Mouse (Mus musculus) lung, adult 2 months (tissue): ENCODE data around the gene Nt5c3. TPM values are rescaled to one million over a fixed set of nuclear protein-coding genes. Genes with fewer than 3 reads are reported as not detected.

Experiments
- DNase-seq: peaks from one replicate; pipeline ENCODE4 v3.0.0; 2022
- H3K4me1 ChIP-seq: fragments of 200-500 bp; 2 replicates; pipeline ENCODE4 v1.6.1; 2011; ENCODE audit warnings: low read length; ENCODE audit not compliant: control insufficient read depth, insufficient read depth
- H3K4me3 ChIP-seq: fragments of 200-500 bp; replicated peaks from 2 replicates; pipeline ENCODE3; 2011; ENCODE audit warnings: low read depth, mild to moderate bottlenecking, control low read depth, low read length; ENCODE audit errors: extremely low read depth
- CTCF ChIP-seq: fragments of 200-500 bp; IDR thresholded peaks from 2 replicates; pipeline ENCODE4 v1.5.1; 2011; ENCODE audit warnings: mild to moderate bottlenecking, low read length, control low read depth; ENCODE audit not compliant: insufficient read depth
- POLR2A ChIP-seq: fragments of 200-500 bp; IDR thresholded peaks from 2 replicates; pipeline ENCODE4 v1.6.1; 2011; ENCODE audit warnings: low read depth, mild to moderate bottlenecking, control low read depth, low read length, borderline replicate concordance; ENCODE audit errors: extremely low read depth
- WGBS: fragments of 180-500 bp; shearing (Covaris S2); methylation state at CpG from one replicate; pipeline ENCODE4 v1.1.7; 2018; 5-methylcytosine and 5-hydroxymethylcytosine counted together
- polyA plus RNA-seq: library from polyadenylated mRNA; depleted of rRNA; stranded (reverse); fragments of >200 nt; gene quantifications from 2 replicates; pipeline ENCODE4 v1.2.3, GENCODE M21; 2012

Gene Nt5c3
- polyA plus RNA-seq, 1 experiment: 6.0 TPM

- H3K4me1 ChIP-seq: peaks cover 13% of the 10 kb centered on the region
- 67% methylated on average over 7 of the region's 7 CpGs for WGBS
- H3K4me3 ChIP-seq: no peak overlapping the region
- no peak for DNase-seq
- TF ChIP-seq CTCF (no peak), POLR2A (no peak)
Measured at GRCm38 (mm10) chr6:56919330-56920044, 4.2 kb downstream of the Nt5c3 start.

DNA sequence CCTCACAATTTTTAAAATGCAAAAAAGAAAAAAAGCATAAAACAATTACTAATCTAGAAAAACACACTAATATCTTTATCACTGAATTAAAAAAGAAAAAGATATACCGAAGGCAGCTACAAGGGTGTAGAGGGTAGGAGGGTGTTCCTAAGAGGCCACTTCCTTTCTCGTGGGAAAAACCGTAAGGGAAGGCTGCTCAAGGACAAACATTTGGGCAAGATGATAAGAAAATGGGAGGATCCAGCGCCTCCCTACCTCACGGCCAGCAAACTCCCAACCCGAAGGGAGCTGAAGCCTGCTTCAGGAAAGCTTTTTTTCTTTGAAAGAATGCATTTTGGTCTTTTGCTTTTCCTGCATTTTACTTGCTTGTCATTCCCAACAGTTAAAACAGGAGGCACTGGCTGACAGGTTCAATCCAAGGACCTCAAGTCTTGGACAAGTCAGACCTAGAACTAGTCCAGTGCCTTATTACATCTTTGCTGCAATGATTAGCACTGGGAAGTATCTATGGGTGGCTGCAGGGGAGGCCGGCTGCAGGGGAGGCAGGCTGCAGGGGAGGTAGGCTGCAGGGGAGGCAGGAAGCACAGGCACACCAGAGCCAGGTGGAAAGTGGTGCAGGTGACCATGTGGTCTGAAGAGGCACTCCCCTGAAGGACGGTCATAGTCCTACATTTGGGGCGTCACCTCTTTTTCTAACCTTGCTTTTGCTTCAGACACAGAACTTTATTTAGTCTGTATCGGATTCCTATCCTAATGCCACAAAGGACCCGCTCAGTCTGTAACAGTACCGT lies 6.0 kb downstream of the Nt5c3 start:
- TF ChIP-seq CTCF (no peak), POLR2A (no peak)
- Histone ChIP-seq H3K4me3 (no peak overlapping the region), H3K4me1 (peaks cover 13% of the 10 kb centered on the region)
- WGBS: 39% methylated on average over 12 of the region's 12 CpGs
- no peak for DNase-seq

- no peak for TF ChIP-seq CTCF
- no peak for TF ChIP-seq POLR2A
- no peak overlapping the region for H3K4me3 ChIP-seq
- WGBS: 35% methylated on average over 2 of the region's 2 CpGs
- no peak for DNase-seq
- H3K4me1 ChIP-seq: peaks cover 13% of the 10 kb centered on the region
Measured at GRCm38 (mm10) chr6:56916279-56916678, 7.5 kb downstream of the Nt5c3 start.

DNA sequence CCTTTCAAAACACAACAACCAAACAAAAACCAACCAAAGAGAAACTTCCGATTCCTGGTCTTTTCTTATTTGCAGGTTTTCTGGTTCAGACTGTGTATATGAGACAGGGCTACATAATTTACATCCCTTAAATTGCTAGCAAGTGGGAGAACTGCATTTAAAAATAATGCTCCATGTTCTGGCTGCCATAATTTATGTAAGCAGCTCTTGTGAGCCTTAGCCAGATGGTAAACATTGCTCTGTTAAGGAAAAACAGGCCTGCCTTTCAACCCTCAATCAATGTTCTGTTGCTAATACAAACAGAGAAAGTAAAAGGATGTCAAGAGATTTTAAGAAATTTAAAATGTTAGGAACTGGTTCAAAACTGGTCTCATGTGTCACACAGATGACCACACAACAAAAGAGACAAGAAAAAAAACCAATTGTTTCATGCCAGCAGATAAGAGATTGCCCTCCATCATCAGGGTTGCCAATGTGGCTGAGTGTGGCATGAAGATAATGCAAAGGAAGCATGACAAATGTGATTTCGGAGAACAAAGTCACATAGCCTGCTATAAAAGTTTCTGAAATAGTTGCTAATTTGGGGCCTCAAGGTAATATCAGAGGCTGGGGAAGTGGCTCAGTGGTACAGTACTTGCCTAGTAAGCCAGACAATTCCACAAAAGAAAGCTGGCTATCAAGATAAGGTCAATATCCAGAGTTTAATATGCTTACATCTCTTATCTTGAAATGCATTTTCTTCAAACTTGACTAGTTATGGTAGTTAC lies 10.5 kb downstream of the Nt5c3 start:
- Histone ChIP-seq H3K4me1 (peaks cover 12% of the 10 kb centered on the region), H3K4me3 (no peak overlapping the region)
- 63% methylated on average over 2 of the region's 2 CpGs for WGBS
- no peak for TF ChIP-seq POLR2A
- no peak for TF ChIP-seq CTCF
- no peak for DNase-seq

DNA sequence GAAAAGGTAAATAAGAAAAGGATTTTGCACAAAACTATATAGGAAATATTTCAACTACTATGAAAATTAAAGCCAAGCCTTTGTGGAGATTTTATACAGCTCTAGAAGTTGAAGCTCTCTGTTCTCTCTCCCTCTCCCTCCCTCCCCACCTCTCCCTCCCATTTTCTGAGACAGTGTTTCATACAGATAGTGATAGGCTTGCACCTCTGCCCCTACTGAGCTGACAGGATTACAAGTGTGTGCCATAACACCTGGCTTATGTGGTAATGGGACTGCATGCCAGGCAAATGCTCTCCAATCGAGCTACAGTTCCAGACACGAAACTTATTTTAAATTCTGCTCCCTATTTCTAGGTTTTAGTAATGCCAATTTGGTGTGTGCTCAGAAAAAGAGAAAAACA lies 12.8 kb downstream of the Nt5c3 start:
- Histone ChIP-seq H3K4me1 (no peaks in the 10 kb centered on the region), H3K4me3 (no peak overlapping the region)
- no peak for DNase-seq
- WGBS: 86% methylated on average over 2 of the region's 2 CpGs
- TF ChIP-seq CTCF (no peak), POLR2A (no peak)

DNA sequence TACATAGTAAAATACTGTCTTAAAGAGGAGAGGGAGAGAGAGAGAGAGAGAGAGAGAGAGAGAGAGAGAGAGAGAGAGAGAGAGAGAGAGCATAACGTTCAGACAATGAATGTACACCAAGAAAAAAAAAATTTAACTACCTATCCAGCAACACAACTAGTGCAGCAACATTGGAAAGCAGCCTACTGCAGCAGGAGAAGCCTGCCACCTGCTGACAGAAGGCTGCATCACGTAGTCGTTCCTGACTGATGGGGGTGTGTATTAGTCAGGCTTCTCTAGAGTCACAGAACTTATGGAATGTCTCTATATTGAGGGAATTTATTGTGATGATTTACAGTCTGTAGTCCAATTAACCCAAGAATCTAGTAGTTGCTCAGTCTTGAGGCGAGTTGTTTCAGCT lies 14.8 kb downstream of the Nt5c3 start:
- peak; percentile 51 for DNase-seq
- no peak for TF ChIP-seq POLR2A
- peak; percentile 95 for TF ChIP-seq CTCF
- Histone ChIP-seq H3K4me1 (no peaks in the 10 kb centered on the region), H3K4me3 (no peak overlapping the region)
- WGBS: 6% methylated on average over 4 of the region's 4 CpGs

DNA sequence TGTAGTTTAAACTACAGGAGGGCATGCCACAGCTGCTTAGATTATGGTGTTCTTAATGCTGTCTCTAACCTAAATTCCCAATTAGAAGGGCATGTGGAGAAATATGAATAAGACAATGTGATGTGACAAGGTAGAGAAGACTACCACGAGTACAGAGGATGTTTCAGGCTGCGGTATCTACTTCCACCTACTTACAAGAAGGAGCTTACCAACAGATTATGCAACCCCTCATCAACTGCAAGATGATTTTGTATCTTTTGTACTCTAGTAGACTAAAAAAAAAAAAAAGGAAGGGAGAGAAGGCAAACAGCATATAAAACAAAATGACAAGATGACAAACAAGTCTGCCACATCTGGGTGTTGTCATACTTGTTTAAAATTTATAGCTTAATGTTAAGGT lies 15.3 kb downstream of the Nt5c3 start:
- TF ChIP-seq POLR2A: no peak
- TF ChIP-seq CTCF: no peak

DNA sequence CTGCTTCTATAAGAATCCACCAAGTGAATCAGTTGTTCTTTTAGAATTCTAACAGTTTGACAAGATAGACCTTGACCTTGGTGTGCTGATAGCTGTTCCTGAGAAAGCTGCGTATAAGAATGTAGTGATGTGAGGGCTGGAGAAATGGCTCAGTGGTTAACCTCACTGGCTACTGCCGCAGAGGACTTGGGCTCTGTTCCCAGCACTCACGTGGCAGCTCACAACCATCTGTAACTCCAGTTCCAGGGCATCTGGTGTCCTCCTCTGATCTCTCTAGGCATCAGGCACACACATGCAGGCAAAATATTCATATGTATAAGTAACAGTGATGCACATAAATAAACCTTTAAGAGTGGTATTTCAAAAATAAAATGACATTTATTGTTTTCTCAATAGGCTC lies 15.8 kb downstream of the Nt5c3 start:
- DNase-seq: no peak
- no peak overlapping the region for H3K4me3 ChIP-seq
- no peak for TF ChIP-seq CTCF
- TF ChIP-seq POLR2A: no peak
- no peaks in the 10 kb centered on the region for H3K4me1 ChIP-seq
- 76% methylated on average over 3 of the region's 3 CpGs for WGBS

More for the DNA sequence above, 15.3 kb downstream of the Nt5c3 start:
- Histone ChIP-seq H3K4me1 (no peaks in the 10 kb centered on the region), H3K4me3 (no peak overlapping the region)
- WGBS: 91% methylated on average over 2 of the region's 2 CpGs
- no peak for DNase-seq

DNA sequence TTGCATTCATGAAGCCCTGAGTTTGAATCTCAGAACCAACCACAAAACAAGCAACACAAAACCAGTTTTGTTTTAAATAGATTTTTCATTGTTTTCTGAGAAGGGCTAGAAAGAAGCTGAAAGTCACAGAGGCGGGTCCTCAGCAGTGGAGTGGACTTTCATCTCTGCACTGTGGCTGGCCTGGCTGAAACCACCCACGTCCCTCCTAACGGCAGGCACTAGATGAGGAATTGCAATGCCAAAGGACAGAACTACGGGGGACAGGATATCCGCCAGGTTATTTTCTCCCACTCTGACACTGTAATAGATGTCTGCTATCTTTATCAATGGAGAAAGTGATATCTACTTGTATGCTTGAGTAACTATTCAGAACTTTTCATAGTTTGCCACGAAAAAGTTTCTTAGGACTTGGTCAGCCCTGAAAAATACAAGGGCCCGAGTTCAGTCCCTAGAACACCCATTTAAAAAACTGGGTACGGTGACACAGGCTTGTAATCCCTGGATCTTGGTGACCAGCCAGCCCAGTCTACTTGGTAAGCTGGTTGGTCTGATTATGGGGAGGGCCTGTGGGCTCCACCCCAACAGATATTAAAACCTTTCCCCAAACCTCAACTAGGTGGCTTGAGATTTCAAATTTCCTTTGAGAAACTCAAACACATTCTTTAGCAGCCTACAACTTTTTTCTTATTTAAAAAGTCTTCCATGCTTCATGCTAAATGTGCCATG lies 17.4 kb downstream of the Nt5c3 start:
- no peak for DNase-seq
- TF ChIP-seq CTCF: no peak
- no peak for TF ChIP-seq POLR2A
- 74% methylated on average over 8 of the region's 8 CpGs for WGBS
- no peak overlapping the region for H3K4me3 ChIP-seq
- peaks cover 2% of the 10 kb centered on the region; the same call in 1 of the 2 replicates for H3K4me1 ChIP-seq
